Mouse (Mus musculus) T-helper 2 cell (primary cell): ENCODE results near the gene Retn.

ENCODE experiments used
- in situ Hi-C: fragments of 300-600 bp; cut with MboI, MseI; formaldehyde crosslinking; loops from one replicate; pipeline ENCODE4 v1.15.1; 2025; ENCODE audit warnings: high pct_unique_total_duplicates

The Retn gene

GRCm38 (mm10) chr8:3655526-3655925, at the start of gene Retn:
TSS of gene Retn (plus strand) at chr8:3655770.
- in situ Hi-C loops, result no loop called here

DNA sequence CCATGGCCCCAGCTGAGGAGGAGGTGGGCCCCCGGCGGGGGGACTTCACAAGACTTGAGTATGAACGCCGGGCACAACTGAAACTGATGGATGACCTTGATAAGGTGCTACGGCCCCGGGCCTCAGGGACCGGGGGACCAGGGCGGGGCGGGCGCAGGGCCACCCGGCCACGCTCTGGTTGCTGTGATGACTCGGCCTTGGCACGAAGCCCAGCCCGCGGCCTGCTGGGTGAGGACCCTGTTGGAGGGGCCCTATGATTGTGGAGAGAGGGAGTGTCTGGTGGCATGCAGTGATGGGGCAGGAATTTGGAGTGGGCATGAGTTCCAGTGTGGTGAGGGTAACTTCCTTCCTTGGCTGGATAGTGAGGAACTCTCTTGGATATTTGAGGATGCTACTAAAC, 49.0 kb upstream of the Retn start:
- in situ Hi-C loops, result no loop called here

DNA sequence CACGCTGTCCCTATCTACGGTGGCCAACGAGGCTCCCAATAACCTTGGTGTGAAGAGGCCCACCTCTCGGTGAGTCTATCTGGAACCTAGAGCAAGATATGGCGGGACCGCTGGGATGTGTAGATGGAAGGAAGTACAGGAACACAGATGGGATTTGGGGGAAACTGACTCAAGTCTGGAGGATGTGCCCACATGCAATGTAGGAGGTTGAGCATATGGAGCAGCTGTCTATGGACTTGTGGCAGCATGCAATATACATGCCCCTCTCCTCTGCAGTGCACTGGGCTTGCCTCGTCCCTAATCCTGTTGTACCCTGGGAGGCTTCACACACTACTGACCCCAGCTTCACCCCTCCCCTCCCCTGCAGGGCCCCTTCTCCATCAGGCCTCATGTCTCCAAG, 47.7 kb upstream of the Retn start:
- in situ Hi-C loops, result no loop called here

- in situ Hi-C loops, result no loop called here
Observed at GRCm38 (mm10) chr8:3609046-3609815, 46.3 kb upstream of the Retn start.

DNA sequence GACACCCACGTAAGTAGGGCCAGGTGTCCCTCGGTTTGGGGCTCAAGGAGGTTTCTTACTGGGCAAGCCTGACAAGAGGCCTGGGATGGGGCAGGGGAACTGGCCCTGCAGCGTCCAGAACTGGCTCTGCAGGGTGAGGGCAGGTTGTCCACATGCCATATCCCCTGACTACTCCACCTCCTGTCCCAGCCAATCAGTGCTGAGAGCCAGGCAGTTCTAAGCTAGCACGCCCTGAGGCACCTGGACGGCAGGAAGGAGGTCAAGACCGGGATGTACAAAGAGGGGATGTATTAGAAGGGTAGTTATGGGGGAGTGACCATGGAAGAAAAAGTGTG, 45.8 kb upstream of the Retn start:
- in situ Hi-C loops, result no loop called here

DNA sequence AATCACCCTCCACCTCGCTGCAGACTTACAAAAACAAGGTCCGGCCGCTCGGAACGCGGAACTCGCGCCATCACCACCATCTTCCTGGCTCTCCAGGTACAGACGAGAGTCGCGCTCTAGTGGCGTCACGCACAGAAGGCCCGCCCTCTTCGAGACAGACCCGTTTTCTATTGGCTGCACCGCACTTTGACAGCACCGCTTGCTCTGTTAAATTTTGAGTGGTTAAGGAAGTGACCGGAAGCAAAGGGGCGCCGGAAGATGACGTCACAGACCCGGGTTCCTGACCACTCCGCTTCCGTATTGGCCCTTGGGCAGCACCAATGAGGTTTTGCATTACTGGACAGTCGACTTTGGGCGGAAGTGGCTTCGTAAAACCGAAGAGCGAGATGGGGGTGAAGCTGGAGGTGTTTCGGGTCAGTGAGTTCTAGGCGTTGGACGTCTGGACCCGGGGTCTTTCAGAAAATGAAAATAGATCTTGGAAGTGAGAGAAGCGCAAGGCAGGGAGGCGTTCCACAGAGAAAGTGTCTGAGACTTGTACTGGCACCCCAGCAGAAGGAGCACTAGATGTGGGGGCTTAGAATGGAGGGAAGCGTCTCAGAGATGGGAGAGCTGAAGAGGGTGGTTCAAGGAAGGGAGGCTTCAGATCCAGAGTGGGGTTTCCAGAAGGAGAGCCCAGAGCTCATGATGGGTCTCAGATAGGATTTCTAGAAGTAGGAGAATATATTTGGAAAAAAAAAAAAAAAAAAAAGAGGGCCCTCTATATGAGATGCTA, 34.2 kb upstream of the Retn start, which contains the start of the genes Xab2 and Pet100:
Xab2 (minus strand) TSS at position 118 of the 772 bp plus-strand sequence.
Pet100 (plus strand) TSS at position 350 of the 772 bp plus-strand sequence.
- in situ Hi-C loops, result no loop called here

- in situ Hi-C loops, result no loop called here
Observed at GRCm38 (mm10) chr8:3622119-3622518, 33.5 kb upstream of the Retn start.

GRCm38 (mm10) chr8:3625445-3625844, 30.1 kb upstream of the Retn start, which contains the start of gene Pcp2:
TSS of gene Pcp2 (minus strand) at chr8:3625545.
- in situ Hi-C loops, result no loop called here

DNA sequence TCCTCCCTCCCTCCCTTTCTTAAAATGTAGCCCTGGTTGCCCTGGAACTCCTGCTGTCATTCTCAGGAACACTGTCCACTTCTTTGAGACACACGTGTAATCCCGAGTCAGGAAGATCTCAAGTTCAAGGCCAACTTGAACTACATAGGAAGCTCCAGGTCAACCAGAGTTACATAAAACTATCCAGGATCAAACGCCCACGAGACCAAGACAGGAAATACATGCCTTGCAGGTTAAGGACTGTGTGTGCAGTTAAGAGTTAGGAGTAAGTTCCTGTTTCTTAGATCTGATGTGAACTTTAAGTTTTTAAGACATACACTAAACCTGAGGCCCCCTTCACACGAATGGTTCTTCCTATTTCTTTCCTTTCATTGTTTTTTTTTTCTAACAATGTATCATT, 28.6 kb upstream of the Retn start:
- in situ Hi-C loops, result no loop called here

DNA sequence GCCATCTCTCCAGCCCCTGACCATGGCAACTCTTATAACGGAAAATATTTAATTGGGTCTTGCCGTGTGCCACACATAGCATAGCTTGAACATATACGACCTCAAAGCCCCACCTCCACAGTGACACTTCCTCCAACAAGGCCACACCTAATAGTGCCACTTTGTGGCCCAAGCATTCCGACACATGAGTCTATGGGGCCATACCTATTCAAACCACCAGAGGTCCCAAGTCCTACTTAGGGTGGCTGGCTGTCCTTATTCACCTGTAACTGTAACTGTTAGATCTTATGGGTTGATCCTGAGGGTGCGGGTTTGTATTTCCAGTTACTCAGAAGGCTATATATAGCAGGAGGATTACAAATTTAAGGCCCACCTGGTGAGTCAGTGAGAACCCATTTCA, 27.6 kb upstream of the Retn start:
- in situ Hi-C loops, result no loop called here

- in situ Hi-C loops, result loop anchor here (5.0 kb wide), 1 partner anchor 531 kb away; no protein-coding TSS in a partner anchor
Observed at GRCm38 (mm10) chr8:3630647-3631477, 24.7 kb upstream of the Retn start, which contains the start of gene Stxbp2. TSS of gene Stxbp2 (plus strand) at chr8:3630955.

- in situ Hi-C loops, result loop anchor here (5.0 kb wide), 1 partner anchor 531 kb away; no protein-coding TSS in a partner anchor
Observed at GRCm38 (mm10) chr8:3631478-3631875, 24.1 kb upstream of the Retn start.

GRCm38 (mm10) chr8:3645804-3646203, 9.8 kb upstream of the Retn start:
- in situ Hi-C loops, result no loop called here

- in situ Hi-C loops, result no loop called here
Observed at GRCm38 (mm10) chr8:3646824-3647531, 8.6 kb upstream of the Retn start.

DNA sequence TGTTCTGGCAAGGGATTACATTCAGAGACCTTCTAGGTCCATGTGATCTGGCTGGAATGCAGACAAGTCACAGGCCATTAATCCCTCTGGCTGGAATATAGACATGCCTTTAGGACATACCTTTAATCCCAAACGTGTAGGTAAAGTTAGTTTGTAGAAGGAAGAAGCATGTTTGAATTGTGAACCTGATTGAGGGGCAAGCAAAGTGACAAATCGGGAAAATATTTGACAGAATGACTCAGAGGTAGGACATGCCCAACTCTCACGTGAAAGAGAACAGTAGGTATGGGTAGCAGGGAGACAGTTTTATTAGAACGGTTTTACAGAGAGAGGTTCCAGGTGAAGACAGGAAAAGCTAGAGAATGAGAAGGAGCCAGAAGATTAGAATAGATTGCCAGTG, 8.0 kb upstream of the Retn start:
- in situ Hi-C loops, result no loop called here

DNA sequence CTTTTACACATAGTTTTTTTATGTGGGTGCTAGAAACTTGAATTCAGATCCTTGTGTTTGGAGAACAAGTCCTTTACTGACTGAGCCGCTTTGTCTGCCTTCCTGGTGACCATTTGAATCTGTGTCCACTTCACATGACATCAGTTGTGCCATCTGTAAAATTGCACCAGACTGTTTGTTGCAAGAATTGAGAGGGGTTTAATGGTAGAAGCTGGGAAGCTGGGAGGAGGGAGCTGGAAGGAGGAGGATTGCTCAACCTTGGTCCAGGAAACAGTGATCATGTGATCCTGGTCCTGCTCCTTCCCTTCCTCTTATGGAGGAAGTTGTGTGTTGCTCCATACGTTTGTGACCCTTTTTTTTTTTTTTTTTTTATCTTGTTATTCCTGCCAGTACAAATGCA, 7.3 kb upstream of the Retn start:
- in situ Hi-C loops, result no loop called here

GRCm38 (mm10) chr8:3648990-3649389, 6.6 kb upstream of the Retn start:
- in situ Hi-C loops, result no loop called here

- in situ Hi-C loops, result no loop called here
Observed at GRCm38 (mm10) chr8:3652845-3653244, 2.7 kb upstream of the Retn start.

DNA sequence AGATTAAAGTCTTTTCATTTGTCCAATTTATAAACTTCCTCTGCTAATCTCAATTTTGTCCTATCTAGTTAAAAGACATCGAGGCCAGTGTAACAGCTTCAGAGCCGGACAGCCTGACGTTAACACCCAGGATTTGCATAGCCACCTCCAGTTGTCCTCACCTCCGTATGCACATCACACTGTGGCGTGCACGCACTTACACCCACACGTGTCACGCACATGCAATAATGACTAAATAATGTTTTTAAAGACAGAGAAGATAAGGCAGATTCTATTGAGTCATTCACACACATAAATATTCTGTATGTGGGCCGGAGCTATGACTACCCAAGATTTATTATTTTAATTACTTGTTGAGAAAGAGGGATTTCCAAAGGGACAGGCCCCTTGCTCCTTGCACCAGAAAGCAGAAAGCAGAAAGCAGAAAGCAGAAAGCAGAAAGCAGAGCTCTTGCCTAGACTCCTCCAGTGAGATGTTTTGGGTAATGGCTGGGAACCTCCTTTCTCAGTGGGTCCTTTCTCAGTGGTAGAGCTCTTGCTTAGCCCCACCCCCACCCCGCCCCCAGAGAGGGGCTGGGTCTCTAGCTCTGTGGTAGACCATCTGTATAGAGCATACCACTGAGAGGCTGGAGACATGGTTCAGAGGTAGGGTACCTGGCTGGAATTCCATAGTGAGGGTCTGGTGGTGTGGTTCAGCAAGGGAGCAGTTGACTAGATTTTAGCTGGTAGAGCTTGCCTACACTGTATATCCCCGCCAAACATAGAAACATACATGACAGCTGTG, 653 bp upstream of the Retn start:
- in situ Hi-C loops, result no loop called here

- in situ Hi-C loops, result no loop called here
Observed at GRCm38 (mm10) chr8:3656725-3657381, 1.3 kb downstream of the Retn start.
